10 mouse cellular contexts compared by ENCODE assay signal in genomic region chr19:38245361-38246176, GRCm38 (mm10). TPM values are rescaled to one million over a fixed set of nuclear protein-coding genes. Genes with fewer than 3 reads are reported as not detected.
DNase-seq lines count a peak whose midpoint lies in the region; ATAC-seq and TF ChIP-seq lines count a peak whose summit lies in the region.
"Had no signal": no experiment of that assay in that cellular context is flagged by ENCODE, and none has a peak within 500 bp of the region (broad histone marks: within the 10 kb centered on the region; RNA-seq: fewer than 3 reads in every experiment).

No protein-coding gene starts in this region.

- H3K27me3 ChIP-seq in forebrain, embryonic 10.5 days (ENCODE audit: poor library complexity, severe bottlenecking) = no peaks in the 10 kb centered on the region
- no peaks in the 10 kb centered on the region for H3K27me3 ChIP-seq in hindbrain, embryonic 12.5 days
- H3K27me3 ChIP-seq in midbrain, postnatal 0 days (ENCODE audit: insufficient read depth, low read length) = no peaks in the 10 kb centered on the region
- H3K27me3 ChIP-seq: lung, embryonic 15.5 days had no signal

- no peaks in the 10 kb centered on the region for H3K36me3 ChIP-seq in forebrain, embryonic 10.5 days (replicated peaks)
- no peaks in the 10 kb centered on the region for H3K36me3 ChIP-seq in hindbrain, embryonic 12.5 days
- no peaks in the 10 kb centered on the region for H3K36me3 ChIP-seq in midbrain, postnatal 0 days (ENCODE audit: insufficient read depth, low read length)
- H3K36me3 ChIP-seq: lung, embryonic 15.5 days had no signal

- DNase-seq in layer of hippocampus, adult 2 months (ENCODE audit: low spot score in 2 of 2) = no peak
- no peak for DNase-seq in layer of hippocampus, postnatal 25 days (ENCODE audit: extremely low spot score in 1 of 2, low spot score in 1 of 2)
- DNase-seq in forebrain, embryonic 10.5 days (ENCODE audit: extremely low spot score, low spot score) = no peak
- peak; percentile 39 for DNase-seq in midbrain, postnatal 0 days (ENCODE audit: low spot score)
- no peak for DNase-seq in right cerebral cortex, postnatal 4 days
- DNase-seq: gastrocnemius, postnatal 10 days; thymus, postnatal 25 days had no signal

- H3K9me3 ChIP-seq in forebrain, embryonic 10.5 days = no peaks in the 10 kb centered on the region
- H3K9me3 ChIP-seq in hindbrain, embryonic 12.5 days (replicated peaks) = no peaks in the 10 kb centered on the region
- no peaks in the 10 kb centered on the region for H3K9me3 ChIP-seq in midbrain, postnatal 0 days (ENCODE audit: low read length)
- H3K9me3 ChIP-seq: lung, embryonic 15.5 days had no signal

- peak overlapping the region; percentile 60 for H3K27ac ChIP-seq in layer of hippocampus, adult 2 months
- H3K27ac ChIP-seq in forebrain, embryonic 10.5 days = 0 out of 2 replicates have a peak overlapping the region, but pooled peaks have one; percentile 31
- peak overlapping the region; percentile 67 for H3K27ac ChIP-seq in hindbrain, embryonic 12.5 days
- peak overlapping the region; percentile 26; the same call in 1 of the 2 replicates for H3K27ac ChIP-seq in midbrain, postnatal 0 days (ENCODE audit: low read depth, low read length)
- H3K27ac ChIP-seq: lung, embryonic 15.5 days had no signal

- WGBS in forebrain, embryonic 10.5 days = 83% methylated on average over 10 of the region's 10 CpGs
- 56% methylated on average over 10 of the region's 10 CpGs for WGBS in hindbrain, embryonic 12.5 days
- WGBS in midbrain, postnatal 0 days = 59% methylated on average over 10 of the region's 10 CpGs

- ATAC-seq in hindbrain, embryonic 12.5 days (ENCODE audit: low FRiP score) = peak; percentile 56; the same call in 1 of the 2 replicates
- ATAC-seq in midbrain, postnatal 0 days (ENCODE audit: low FRiP score) = no peak
- ATAC-seq in monocyte, adult 5-6 weeks (replicated peaks; ENCODE audit: insufficient number of reproducible peaks, low FRiP score, low TSS enrichment, poor library complexity, severe bottlenecking) = no peak

- no peak overlapping the region for H3K4me2 ChIP-seq in hindbrain, embryonic 12.5 days (replicated peaks)
- no peak overlapping the region for H3K4me2 ChIP-seq in midbrain, postnatal 0 days (ENCODE audit: low read depth, low read length, poor library complexity, severe bottlenecking)
- H3K4me2 ChIP-seq: lung, embryonic 15.5 days had no signal

- H3K9ac ChIP-seq in hindbrain, embryonic 12.5 days = no peak overlapping the region
- H3K9ac ChIP-seq in midbrain, postnatal 0 days (replicated peaks; ENCODE audit: low read length, poor library complexity, severe bottlenecking) = no peak overlapping the region
- H3K9ac ChIP-seq: lung, embryonic 15.5 days had no signal

- TF ChIP-seq CTCF in layer of hippocampus, adult 2 months (conservative IDR thresholded peaks at IDR 0.05) = no peak
- no peak for TF ChIP-seq CTCF in midbrain, postnatal 0 days (IDR thresholded peaks at IDR 0.05)

- peaks cover 23% of the 10 kb centered on the region; the same call in 1 of the 2 replicates for H3K4me1 ChIP-seq in forebrain, embryonic 10.5 days
- H3K4me1 ChIP-seq in hindbrain, embryonic 12.5 days = peaks cover 13% of the 10 kb centered on the region
- H3K4me1 ChIP-seq in midbrain, postnatal 0 days (ENCODE audit: insufficient read depth, low read length) = no peaks in the 10 kb centered on the region
- H3K4me1 ChIP-seq: lung, embryonic 15.5 days had no signal

- peak overlapping the region; percentile 8; the same call in 1 of the 2 replicates for H3K4me3 ChIP-seq in layer of hippocampus, adult 2 months
- H3K4me3 ChIP-seq in forebrain, embryonic 10.5 days = no peak overlapping the region
- no peak overlapping the region for H3K4me3 ChIP-seq in hindbrain, embryonic 12.5 days
- H3K4me3 ChIP-seq in midbrain, postnatal 0 days (ENCODE audit: low read depth, low read length) = no peak overlapping the region
- H3K4me3 ChIP-seq: lung, embryonic 15.5 days had no signal

RNA-seq across cellular contexts. Expression of gene Lgi1, which starts 18.8 kb away (rescaled TPM):
- total RNA-seq in layer of hippocampus, adult 2 months (2021) = 100 to 1,000 TPM; 196 to 209 TPM
- total RNA-seq in layer of hippocampus, postnatal 25 days (2021) = 100 to 1,000 TPM; 181 to 207 TPM
- 0.25 and 0.63 TPM in 2 replicates for polyA plus RNA-seq in forebrain, embryonic 10.5 days (2016; fragmentation: Nextera tagmentation; extraction: Ambion mirVana)
- 5.2 and 5.5 TPM in 2 replicates for polyA plus RNA-seq in hindbrain, embryonic 12.5 days (2016; fragmentation: Nextera tagmentation; extraction: Ambion mirVana)
- total RNA-seq in midbrain, postnatal 0 days (2014; rRNA removed) = 27.0 and 32.8 TPM in 2 replicates
- 22.5 and 28.3 TPM in 2 replicates for polyA plus RNA-seq in midbrain, postnatal 0 days (2015; fragmentation: Nextera tagmentation; extraction: Ambion mirVana)
- not detected in 3 replicates for total RNA-seq in monocyte, adult 5-6 weeks (2017)

RNA-seq across cellular contexts. Expression of gene Fra10ac1, which starts 21.6 kb away (rescaled TPM):
- 10 to 100 TPM; 17.8 to 22.4 TPM for total RNA-seq in layer of hippocampus, adult 2 months (2021)
- total RNA-seq in layer of hippocampus, postnatal 25 days (2021) = 10 to 100 TPM; 16.3 to 22.6 TPM
- polyA plus RNA-seq in forebrain, embryonic 10.5 days (2016; fragmentation: Nextera tagmentation; extraction: Ambion mirVana) = 45.8 and 47.6 TPM in 2 replicates
- 52.7 and 55.2 TPM in 2 replicates for polyA plus RNA-seq in hindbrain, embryonic 12.5 days (2016; fragmentation: Nextera tagmentation; extraction: Ambion mirVana)
- 4.9 and 10.1 TPM in 2 replicates for total RNA-seq in midbrain, postnatal 0 days (2014; rRNA removed)
- polyA plus RNA-seq in midbrain, postnatal 0 days (2015; fragmentation: Nextera tagmentation; extraction: Ambion mirVana) = 25.5 and 31.4 TPM in 2 replicates
- 21.3 to 28.9 TPM (median 22.3 TPM) in 3 replicates for total RNA-seq in monocyte, adult 5-6 weeks (2017)

Comparison
In these comparisons a context has a peak if more than half of its experiments do, and no peak if none do; other contexts are left out.
1. RNA of gene Lgi1, which starts 18.8 kb away (total RNA-seq): 196 to 209 TPM in layer of hippocampus, adult 2 months, 181 to 207 TPM in layer of hippocampus, postnatal 25 days and 27.0 to 32.8 TPM in midbrain, postnatal 0 days; not detected in monocyte, adult 5-6 weeks; every median in the first group is over 10 times any median in the second.
2. Peak in every context shown above with its lines, with median percentiles within 50 percentile points of each other: H3K27ac ChIP-seq.